Mouse (Mus musculus) neural tube, embryonic 13.5 days (tissue): Measurements from ENCODE around the gene Golt1a. TPM values are rescaled to one million over a fixed set of nuclear protein-coding genes. Genes with fewer than 3 reads are reported as not detected.

Experiments
- ATAC-seq: fragments of 200-750 bp; cut with Nextera tagmentation; 2 replicates; pipeline ENCODE4 v1.8.0; 2017; ENCODE audit warnings: low read depth, mild to moderate bottlenecking, moderate TSS enrichment, moderate library complexity
- H3K27ac ChIP-seq: fragments of 300-500 bp; sonication (generic); replicated peaks from 2 replicates; pipeline ENCODE4 v1.5.1; 2015; ENCODE audit warnings: moderate library complexity, mild to moderate bottlenecking, inconsistent platforms
- H3K27me3 ChIP-seq: fragments of 300-500 bp; sonication (generic); 2 replicates; pipeline ENCODE4 v1.6.1; 2015; ENCODE audit warnings: mild to moderate bottlenecking, inconsistent platforms
- H3K36me3 ChIP-seq: fragments of 300-500 bp; sonication (generic); 2 replicates; pipeline ENCODE4 v1.6.1; 2015; ENCODE audit warnings: mild to moderate bottlenecking, inconsistent platforms
- H3K4me1 ChIP-seq: fragments of 300-500 bp; sonication (generic); replicated peaks from 2 replicates; pipeline ENCODE4 v1.6.1; 2015; ENCODE audit warnings: inconsistent platforms
- H3K4me2 ChIP-seq: fragments of 300-500 bp; sonication (generic); 2 replicates; pipeline ENCODE4 v1.6.1; 2015; ENCODE audit warnings: inconsistent platforms, mild to moderate bottlenecking, moderate library complexity
- H3K4me3 ChIP-seq: fragments of 300-500 bp; sonication (generic); 2 replicates; pipeline ENCODE4 v1.5.1; 2015; ENCODE audit warnings: mild to moderate bottlenecking, inconsistent platforms
- H3K9ac ChIP-seq: fragments of 300-500 bp; sonication (generic); 2 replicates; pipeline ENCODE4 v1.6.1; 2015; ENCODE audit warnings: moderate library complexity, mild to moderate bottlenecking, inconsistent platforms
- H3K9me3 ChIP-seq: fragments of 300-500 bp; sonication (generic); 2 replicates; pipeline ENCODE4 v1.6.1; 2016; ENCODE audit warnings: inconsistent platforms
- WGBS: fragments of 180-500 bp; shearing (Covaris S2); methylation state at CpG from one replicate; pipeline ENCODE4 v1.1.7; 2015; 5-methylcytosine and 5-hydroxymethylcytosine counted together
- polyA plus RNA-seq: library from polyadenylated mRNA; unstranded; fragments of >200 nt; fragmentation: Nextera tagmentation; extraction: Ambion mirVana; gene quantifications from 2 replicates; pipeline ENCODE4 v1.2.1, GENCODE M21; 2015

The Golt1a gene
- polyA plus RNA-seq, 1 experiment from 2014 or later, result not detected

GRCm38 (mm10) chr1:133370352-133370751 lies 60.8 kb downstream of the Golt1a start:
- Histone ChIP-seq H3K27ac (no peak overlapping the region), H3K4me3 (no peak overlapping the region), H3K4me2 (no peak overlapping the region), H3K4me1 (peaks cover 31% of the 10 kb centered on the region), H3K9ac (no peak overlapping the region), H3K36me3 (no peaks in the 10 kb centered on the region), H3K9me3 (no peaks in the 10 kb centered on the region), H3K27me3 (peaks cover 14% of the 10 kb centered on the region)
- ATAC-seq, result no peak
- WGBS, result 87% methylated on average over 4 of the region's 4 CpGs

- no peak for ATAC-seq
- 71% methylated on average over 6 of the region's 6 CpGs for whole genome bisulfite sequencing
Measured at GRCm38 (mm10) chr1:133371431-133371830, 61.8 kb downstream of the Golt1a start.

GRCm38 (mm10) chr1:133372113-133372512 lies 62.5 kb downstream of the Golt1a start:
- 52% methylated on average over 8 of the region's 8 CpGs for WGBS
- Histone ChIP-seq H3K4me3 (no peak overlapping the region), H3K27me3 (no peaks in the 10 kb centered on the region), H3K4me2 (no peak overlapping the region), H3K4me1 (peaks cover 41% of the 10 kb centered on the region), H3K36me3 (no peaks in the 10 kb centered on the region), H3K9me3 (no peaks in the 10 kb centered on the region), H3K9ac (no peak overlapping the region), H3K27ac (no peak overlapping the region)
- ATAC-seq, result no peak

More at GRCm38 (mm10) chr1:133371431-133371830, 61.8 kb downstream of the Golt1a start:
- no peak overlapping the region for H3K9ac ChIP-seq
- H3K4me2 ChIP-seq, result no peak overlapping the region
- peaks cover 39% of the 10 kb centered on the region for H3K4me1 ChIP-seq
- no peaks in the 10 kb centered on the region for H3K9me3 ChIP-seq
- H3K36me3 ChIP-seq, result no peaks in the 10 kb centered on the region
- 0 out of 2 replicates have a peak, but pooled peaks cover 4% of the 10 kb centered on the region for H3K27me3 ChIP-seq
- no peak overlapping the region for H3K27ac ChIP-seq
- no peak overlapping the region for H3K4me3 ChIP-seq

Other genes starting within 250 kb of the Golt1a start
- 27.8 and 30.8 TPM in 2 replicates for gene Ppp1r15b, start 178.7 kb upstream of the Golt1a start, polyA plus RNA-seq
- 25.8 and 27.4 TPM in 2 replicates for gene Plekha6, start 145.6 kb upstream of the Golt1a start, polyA plus RNA-seq
- not detected in 2 replicates for gene Kiss1, start 12.1 kb downstream of the Golt1a start, polyA plus RNA-seq
- gene Ren1, start 40.7 kb downstream of the Golt1a start, polyA plus RNA-seq, result 0.20 and 0.37 TPM in 2 replicates
- gene Etnk2, start 53.8 kb downstream of the Golt1a start, polyA plus RNA-seq, result 10.1 and 10.2 TPM in 2 replicates
- 8.8 TPM in 2 replicates for gene Sox13, start 114.6 kb downstream of the Golt1a start, polyA plus RNA-seq